Mouse (Mus musculus): ENCODE results near the gene Ccdc180.

DNA sequence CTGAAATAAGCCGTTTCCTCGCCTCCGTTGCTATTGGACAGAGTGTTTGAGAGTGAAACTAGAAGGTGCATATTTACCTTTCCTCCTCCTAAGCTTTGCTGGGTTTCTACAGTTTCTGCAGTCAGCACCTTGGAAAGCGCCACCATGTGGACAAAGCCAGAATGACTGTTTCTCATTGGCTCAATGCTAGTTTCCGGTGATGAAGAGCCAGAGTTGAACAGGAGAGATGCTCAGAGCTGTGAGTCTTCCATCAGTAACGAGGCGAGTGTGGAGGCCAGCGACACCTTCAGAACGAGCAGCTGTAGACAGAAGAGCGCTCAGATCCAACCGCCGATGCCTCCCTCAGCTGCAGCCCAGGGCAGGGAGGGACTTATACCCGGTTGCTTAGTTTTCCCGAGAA lies 45.7 kb upstream of the Ccdc180 start:
- TF ChIP-seq EP300 (IDR thresholded peaks at IDR 0.05; ENCODE audit: low read length) (no peak), CTCF (conservative IDR thresholded peaks at IDR 0.05 in 1 of 2, IDR thresholded peaks at IDR 0.05 in 1 of 2; ENCODE audit: low read depth in 2 of 2, low read length in 2 of 2) (peak; percentile 61 to 67; a peak in 3 of 4 replicates), POLR2A (IDR thresholded peaks at IDR 0.05; ENCODE audit: low read depth, low read length) (no peak), BHLHE40 (IDR thresholded peaks at IDR 0.05; ENCODE audit: low read depth, low read length) (no peak), NELFE (IDR thresholded peaks at IDR 0.05; ENCODE audit: low read depth, low read length) (no peak), PAX5 (IDR thresholded peaks at IDR 0.05; ENCODE audit: low read length) (no peak), ZC3H11A (IDR thresholded peaks at IDR 0.05; ENCODE audit: low read depth, low read length) (no peak), TCF12 (IDR thresholded peaks at IDR 0.05; ENCODE audit: low read depth, low read length) (no peak), MXI1 (IDR thresholded peaks at IDR 0.05; ENCODE audit: low read depth, low read length) (no peak), USF1 (IDR thresholded peaks at IDR 0.05; ENCODE audit: low read depth, low read length) (no peak), GABPA (IDR thresholded peaks at IDR 0.05; ENCODE audit: insufficient replicate concordance, low read depth, low read length) (no peak), ELF1 (IDR thresholded peaks at IDR 0.05; ENCODE audit: low read depth, low read length) (no peak), KAT2A (IDR thresholded peaks at IDR 0.05; ENCODE audit: insufficient replicate concordance, low read length) (no peak)

Measured in CH12.LX (cell line).